Mouse (Mus musculus) spleen, postnatal 14 days (tissue): ENCODE results near the gene Bend5.
A peak's percentile ranks its signal among the peaks of the same experiment; 100 is the strongest.

Source experiments
- DNase-seq, 2 experiments: peaks; one replicate each; pipeline ENCODE4 v3.0.0; 2021 to 2022; ENCODE audit warnings: low spot score in 2 of 2

Bend5 gene

GRCm38 (mm10) chr4:111486187-111486586 lies 71.4 kb downstream of the Bend5 start:
- no peak for DNase-seq

DNA sequence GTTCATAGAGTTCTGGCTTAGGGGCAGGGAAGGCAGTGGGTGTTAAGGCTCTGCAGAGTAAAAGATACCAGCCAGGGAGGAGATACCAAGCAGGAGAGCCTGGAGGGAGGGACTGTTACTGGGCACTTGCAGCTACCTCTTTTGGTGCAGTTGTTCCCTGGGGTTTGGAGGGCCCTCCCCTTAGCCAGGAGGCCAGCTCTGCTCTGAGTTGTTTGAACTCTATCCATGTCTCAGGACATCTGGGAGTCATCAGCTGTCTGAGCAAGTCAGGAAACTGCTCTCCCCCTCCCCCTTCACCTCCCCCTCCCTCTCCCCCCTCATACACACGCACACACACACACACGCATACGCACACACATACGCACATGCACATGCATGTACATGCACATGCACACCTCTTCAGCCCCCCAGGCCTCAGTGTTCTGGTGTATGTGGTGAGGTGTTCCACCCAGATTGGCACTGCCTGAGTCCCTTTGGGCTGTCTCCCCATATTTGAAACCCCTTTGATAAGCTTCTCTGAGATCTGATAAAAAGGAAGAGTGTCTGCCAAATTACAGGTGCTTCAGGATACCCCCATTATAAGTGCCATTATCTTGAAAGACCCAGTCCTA lies 72.5 kb downstream of the Bend5 start:
- no peak for DNase-seq

DNA sequence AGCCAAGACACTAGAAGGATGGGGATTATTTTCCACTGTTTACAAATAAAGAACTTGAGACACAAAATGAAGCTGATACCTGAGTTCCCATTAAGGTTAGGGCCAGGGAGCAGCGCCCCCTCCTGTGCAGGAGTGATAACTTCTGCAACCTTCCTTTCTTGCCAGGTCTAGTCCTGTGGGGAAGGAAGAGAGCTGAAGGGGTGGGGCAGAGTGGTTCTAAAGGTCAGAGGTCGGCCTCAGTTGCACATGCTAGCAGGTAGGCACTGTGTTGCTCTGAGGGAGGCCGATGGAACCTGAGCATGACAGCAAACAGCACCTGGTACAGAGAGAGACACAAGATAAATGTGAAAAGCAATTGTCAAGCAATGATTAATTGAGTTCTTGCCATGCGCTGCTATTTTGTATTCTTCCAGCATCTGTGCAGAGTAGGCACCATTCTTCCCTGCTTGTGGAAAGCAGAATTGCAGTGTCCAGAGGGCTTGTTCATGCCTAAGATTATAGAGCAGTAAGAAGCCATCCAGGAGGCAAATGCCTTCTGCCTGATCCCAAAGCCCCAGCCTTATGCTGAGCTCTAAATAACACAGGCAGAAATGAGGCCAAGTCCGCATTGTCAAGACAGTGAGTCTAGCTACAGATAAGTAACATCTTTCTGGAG lies 79.1 kb downstream of the Bend5 start:
- peak in 1 of 2 experiments; percentile 27 for DNase-seq

- DNase-seq, result peak; percentile 32 to 58
These were observed 81.1 kb downstream of the Bend5 start for GRCm38 (mm10) chr4:111495949-111496348.

DNA sequence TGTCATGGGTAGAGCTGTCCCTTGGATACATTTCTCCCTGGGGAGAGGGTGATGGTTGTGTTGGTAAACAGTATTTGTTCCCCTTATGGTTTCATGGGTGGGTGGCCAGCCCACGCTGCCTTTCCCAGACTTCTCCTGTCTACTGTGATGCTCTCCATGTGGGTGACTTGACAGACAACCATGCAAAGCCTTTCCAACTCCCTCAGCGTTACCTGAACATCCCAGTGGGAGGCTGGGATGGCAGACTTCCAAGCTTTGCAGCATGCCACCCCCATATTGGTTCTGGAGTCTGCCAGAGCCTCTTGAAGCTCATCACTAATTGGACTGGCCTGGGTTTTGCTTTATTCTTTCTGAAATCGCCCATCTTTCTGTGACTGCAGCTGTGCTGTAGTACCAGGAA lies 83.9 kb downstream of the Bend5 start:
- DNase-seq, result no peak

DNA sequence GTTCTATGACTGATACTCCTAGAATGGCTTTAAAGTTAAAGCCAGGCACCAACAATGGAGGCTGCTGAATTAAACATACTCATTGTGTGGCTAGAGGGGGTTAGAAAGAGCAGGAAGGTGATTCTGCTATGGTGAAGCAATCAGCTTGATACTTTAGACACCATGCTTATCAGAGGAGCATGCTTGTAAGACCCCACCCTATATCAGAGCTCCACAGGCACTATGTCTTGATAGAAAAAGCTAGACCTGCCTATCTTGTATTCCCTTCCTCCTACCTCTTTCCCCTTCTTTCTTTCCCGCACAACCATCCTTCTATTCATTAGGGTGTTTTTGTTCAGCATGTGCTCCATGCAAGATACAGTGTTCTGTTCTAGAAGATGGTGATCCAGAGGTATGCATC lies 86.6 kb downstream of the Bend5 start:
- no peak for DNase-seq

DNA sequence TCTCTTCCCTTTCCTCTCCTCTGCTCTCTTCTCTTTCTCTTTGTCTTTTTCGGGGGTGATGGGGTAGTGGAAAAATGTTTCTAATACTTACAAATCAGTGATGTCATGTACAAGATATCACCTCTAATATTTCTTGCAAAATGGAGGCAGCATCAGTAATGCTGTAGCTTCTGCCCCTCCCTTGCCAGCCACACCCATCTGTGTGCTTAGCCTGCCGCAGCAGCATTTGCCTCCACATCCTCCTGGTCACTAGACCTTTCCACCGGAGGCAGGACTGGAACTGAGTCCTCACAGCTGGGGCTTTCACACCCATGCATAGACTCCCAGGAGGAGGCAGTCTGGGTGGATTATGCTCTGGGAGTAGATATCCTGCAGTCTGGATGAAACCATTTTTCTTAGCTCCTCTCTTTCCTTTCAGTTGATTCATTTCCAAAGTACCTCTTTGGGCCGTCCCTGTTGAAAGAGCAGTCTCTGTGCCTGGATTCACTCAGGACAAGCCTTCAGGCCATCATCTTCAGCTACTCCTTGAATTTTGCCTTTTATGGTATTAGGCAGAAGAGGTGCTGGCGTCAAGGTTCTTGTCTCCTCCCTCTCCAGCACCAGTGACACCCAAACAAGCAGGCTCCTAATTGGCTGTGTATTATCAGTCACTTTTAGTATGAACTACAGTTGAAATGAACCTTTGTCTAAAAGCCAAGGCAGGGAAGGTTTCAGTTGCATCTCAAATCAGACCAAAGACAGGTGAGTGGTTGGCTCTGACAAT lies 88.3 kb downstream of the Bend5 start:
- DNase-seq, result no peak

DNA sequence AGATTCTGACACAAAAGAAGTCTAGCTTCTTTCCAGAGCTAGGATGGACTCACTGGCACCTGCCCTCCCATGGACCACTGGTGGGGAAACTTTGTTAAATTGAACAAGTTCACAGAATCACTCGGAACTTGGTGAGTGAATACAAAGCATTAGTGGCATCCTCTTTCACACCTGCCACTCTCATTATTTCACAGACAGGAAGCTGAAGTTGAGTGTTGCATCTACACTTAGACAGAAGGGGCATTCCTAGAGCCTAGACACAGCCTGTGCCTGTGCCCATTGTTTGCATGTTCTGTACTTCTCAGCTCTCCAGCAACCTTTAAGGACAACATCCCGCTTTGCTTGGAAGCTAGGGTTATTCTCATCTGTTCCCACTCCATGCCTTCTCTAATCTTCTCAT lies 90.1 kb downstream of the Bend5 start:
- DNase-seq, result no peak
